Mouse (Mus musculus) embryonic facial prominence, embryonic 11.5 days (tissue): ENCODE data around the gene Sec24a. TPM values are rescaled to one million over a fixed set of nuclear protein-coding genes. Genes with fewer than 3 reads are reported as not detected.

Experiments
- ATAC-seq: fragments of 200-750 bp; cut with Nextera tagmentation; replicated peaks from 2 replicates; pipeline ENCODE4 v1.8.0; 2017; ENCODE audit warnings: low read depth; ENCODE audit not compliant: insufficient number of reproducible peaks, low FRiP score, low TSS enrichment
- DNase-seq: peaks from one replicate; pipeline ENCODE4 v3.0.0-alpha.2; 2015; ENCODE audit warnings: low spot score
- H3K27ac ChIP-seq: fragments of 300-500 bp; sonication (generic); replicated peaks from 2 replicates; pipeline ENCODE4 v1.5.1; 2014; ENCODE audit warnings: mild to moderate bottlenecking, low read depth, low read length, control low read depth
- H3K27me3 ChIP-seq: fragments of 300-500 bp; sonication (generic); 2 replicates; pipeline ENCODE4 v1.6.1; 2014; ENCODE audit warnings: mild to moderate bottlenecking, low read length, moderate library complexity, mixed read lengths; ENCODE audit not compliant: control insufficient read depth, insufficient read depth
- H3K36me3 ChIP-seq: fragments of 300-500 bp; sonication (generic); replicated peaks from 2 replicates; pipeline ENCODE4 v1.6.1; 2014; ENCODE audit warnings: low read depth, mild to moderate bottlenecking, low read length, moderate library complexity, mixed read lengths; ENCODE audit not compliant: control insufficient read depth, insufficient read depth
- H3K4me1 ChIP-seq: fragments of 300-500 bp; sonication (generic); 2 replicates; pipeline ENCODE4 v1.6.1; 2014; ENCODE audit warnings: low read length, mixed read lengths; ENCODE audit not compliant: control insufficient read depth, insufficient read depth
- H3K4me2 ChIP-seq: fragments of 300-500 bp; sonication (generic); 2 replicates; pipeline ENCODE4 v1.6.1; 2014; ENCODE audit warnings: low read depth, mild to moderate bottlenecking, control low read depth, low read length, moderate library complexity
- H3K4me3 ChIP-seq: fragments of 300-500 bp; sonication (generic); 2 replicates; pipeline ENCODE4 v1.5.1; 2014; ENCODE audit warnings: low read depth, low read length, control low read depth
- H3K9ac ChIP-seq: fragments of 300-500 bp; sonication (generic); replicated peaks from 2 replicates; pipeline ENCODE4 v1.6.1; 2014; ENCODE audit warnings: mild to moderate bottlenecking, control low read depth, low read length
- H3K9me3 ChIP-seq: fragments of 300-500 bp; sonication (generic); replicated peaks from 2 replicates; pipeline ENCODE4 v1.6.1; 2016; ENCODE audit warnings: mild to moderate bottlenecking, low read length, inconsistent platforms, mixed read lengths; ENCODE audit not compliant: control insufficient read depth
- WGBS: fragments of 180-500 bp; shearing (Covaris S2); extraction: QIAGEN DNeasy Blood & Tissue Kit; methylation state at CpG from one replicate; pipeline ENCODE4 v1.1.7; 2014; 5-methylcytosine and 5-hydroxymethylcytosine counted together
- polyA plus RNA-seq: library from polyadenylated mRNA; unstranded; fragments of >200 nt; fragmentation: Nextera tagmentation; extraction: Ambion mirVana; gene quantifications from 2 replicates; pipeline ENCODE4 v1.2.1, GENCODE M21; 2014

Sec24a gene
- polyA plus RNA-seq, 1 experiment from 2014 or later = 10.5 TPM

- Histone ChIP-seq H3K27ac (no peak overlapping the region), H3K4me2 (no peak overlapping the region; the same call in 1 of the 2 replicates), H3K9me3 (no peaks in the 10 kb centered on the region), H3K4me1 (no peaks in the 10 kb centered on the region; the same call in 1 of the 2 replicates), H3K36me3 (no peaks in the 10 kb centered on the region), H3K27me3 (no peaks in the 10 kb centered on the region), H3K9ac (no peak overlapping the region; the same call in 1 of the 2 replicates), H3K4me3 (no peak overlapping the region)
- no peak for DNase-seq
- 41% methylated on average over 15 of the region's 15 CpGs for WGBS
- ATAC-seq = no peak
Measured at GRCm38 (mm10) chr11:51643761-51644160, 119.7 kb downstream of the Sec24a start.

GRCm38 (mm10) chr11:51643202-51643601 is 120.2 kb downstream of the Sec24a start:
- no peak overlapping the region for H3K9ac ChIP-seq
- no peaks in the 10 kb centered on the region for H3K27me3 ChIP-seq
- H3K4me2 ChIP-seq = no peak overlapping the region
- H3K9me3 ChIP-seq = no peaks in the 10 kb centered on the region
- WGBS = 77% methylated on average over 9 of the region's 9 CpGs
- H3K36me3 ChIP-seq = no peaks in the 10 kb centered on the region
- no peak for ATAC-seq
- H3K4me1 ChIP-seq = no peaks in the 10 kb centered on the region
- H3K4me3 ChIP-seq = no peak overlapping the region
- no peak overlapping the region for H3K27ac ChIP-seq
- no peak for DNase-seq

Other genes starting within 250 kb of the Sec24a start
- 8.7 and 10.2 TPM in 2 replicates for gene Phykpl, start 178.9 kb downstream of the Sec24a start, polyA plus RNA-seq
- gene Hnrnpab, start 156.8 kb downstream of the Sec24a start, polyA plus RNA-seq = 797 and 870 TPM in 2 replicates
- 169 and 174 TPM in 2 replicates for gene Nhp2, start 143.9 kb downstream of the Sec24a start, polyA plus RNA-seq
- 36.0 and 39.0 TPM in 2 replicates for gene Rmnd5b, start 127.7 kb downstream of the Sec24a start, polyA plus RNA-seq
- gene N4bp3, start 112.8 kb downstream of the Sec24a start, polyA plus RNA-seq = 7.4 and 10.2 TPM in 2 replicates
- gene D930048N14Rik, start 112.7 kb downstream of the Sec24a start, polyA plus RNA-seq = 0.88 and 1.1 TPM in 2 replicates
- 100 and 107 TPM in 2 replicates for gene 0610009B22Rik, start 74.8 kb downstream of the Sec24a start, polyA plus RNA-seq
- 104 and 108 TPM in 2 replicates for gene Sar1b, start 53 bp upstream of the Sec24a start, polyA plus RNA-seq
- gene Jade2, start 94.0 kb upstream of the Sec24a start, polyA plus RNA-seq = 0.26 and 0.52 TPM in 2 replicates
- 142 and 147 TPM in 2 replicates for gene Cdkn2aipnl, start 204.0 kb upstream of the Sec24a start, polyA plus RNA-seq
- 178 and 192 TPM in 2 replicates for gene Ube2b, start 237.1 kb upstream of the Sec24a start, polyA plus RNA-seq
- gene Cdkl3, start 240.6 kb upstream of the Sec24a start, polyA plus RNA-seq = 9.4 and 9.5 TPM in 2 replicates